Mouse (Mus musculus): ENCODE measurements at regions not wholly inside any gene's neighbourhood (a gene's known extent, or its start where the extent isn't known, plus 50 kb on each side); places are given as distances from the start of the nearest gene placed in this dataset.

DNA sequence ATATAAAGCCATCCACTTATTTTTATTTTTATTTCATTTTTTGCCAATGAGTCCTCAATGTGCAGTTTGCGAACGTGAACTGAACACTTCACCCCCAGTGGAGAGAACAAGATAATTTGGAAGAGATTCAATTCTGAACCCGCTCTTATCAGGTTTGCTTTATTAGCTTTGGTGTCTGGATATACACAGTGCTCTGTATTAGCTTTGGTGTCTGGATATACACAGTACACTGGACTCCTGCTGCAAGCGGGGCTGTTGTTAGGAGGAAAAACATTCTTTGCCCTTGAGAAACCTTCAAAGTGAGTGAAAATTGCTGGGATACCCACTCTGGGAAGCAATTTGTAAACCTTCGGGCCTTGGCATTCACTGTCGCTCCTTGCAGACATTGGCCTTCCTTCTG, 333.7 kb downstream of the Wdr20rt start:
- no peak for ATAC-seq (replicated peaks; ENCODE audit: low FRiP score)
- Histone ChIP-seq H3K27ac (ENCODE audit: low read depth, low read length) (no peak overlapping the region), H3K27me3 (ENCODE audit: control insufficient read depth, insufficient read depth, low read length) (no peaks in the 10 kb centered on the region), H3K36me3 (ENCODE audit: control insufficient read depth, insufficient read depth, low read length) (no peaks in the 10 kb centered on the region), H3K4me3 (ENCODE audit: low read depth, low read length) (no peak overlapping the region), H3K9ac (ENCODE audit: low read length) (no peak overlapping the region), H3K4me1 (replicated peaks; ENCODE audit: control insufficient read depth, insufficient read depth, low read length) (no peaks in the 10 kb centered on the region), H3K9me3 (ENCODE audit: control insufficient read depth, low read length) (no peaks in the 10 kb centered on the region), H3K4me2 (ENCODE audit: low read depth, low read length, severe bottlenecking) (no peak overlapping the region)
- DNase-seq (ENCODE audit: low spot score), result no peak
- WGBS, result 90% methylated on average over 6 of the region's 6 CpGs

DNA sequence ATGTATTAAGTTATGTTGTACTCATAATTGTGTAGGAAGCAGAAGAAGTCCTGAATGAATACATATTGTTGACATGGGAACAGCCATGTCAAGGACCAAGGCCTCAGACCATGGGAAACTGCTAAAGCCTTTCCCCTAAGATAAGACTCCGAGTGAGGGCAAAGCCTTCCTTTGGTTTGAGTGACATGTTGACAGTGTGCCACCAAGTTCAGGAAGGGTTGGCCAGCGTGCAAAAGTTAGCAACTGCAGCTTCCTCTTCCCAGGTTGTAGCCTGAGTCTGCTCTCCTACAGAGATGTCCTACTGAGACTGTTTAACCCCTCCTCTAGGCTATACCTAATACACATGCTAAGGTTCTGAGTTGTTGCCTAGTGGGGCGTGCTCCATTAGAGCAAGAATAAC, 334.5 kb downstream of the Wdr20rt start:
- DNase-seq (ENCODE audit: low spot score) (no peak), ATAC-seq (replicated peaks; ENCODE audit: low FRiP score) (no peak)
- Histone ChIP-seq H3K4me3 (ENCODE audit: low read depth, low read length) (no peak overlapping the region), H3K27ac (ENCODE audit: low read depth, low read length) (no peak overlapping the region), H3K36me3 (ENCODE audit: control insufficient read depth, insufficient read depth, low read length) (no peaks in the 10 kb centered on the region), H3K27me3 (ENCODE audit: control insufficient read depth, insufficient read depth, low read length) (no peaks in the 10 kb centered on the region), H3K9ac (ENCODE audit: low read length) (no peak overlapping the region), H3K4me1 (replicated peaks; ENCODE audit: control insufficient read depth, insufficient read depth, low read length) (no peaks in the 10 kb centered on the region), H3K9me3 (ENCODE audit: control insufficient read depth, low read length) (no peaks in the 10 kb centered on the region), H3K4me2 (ENCODE audit: low read depth, low read length, severe bottlenecking) (no peak overlapping the region)
- WGBS, result 78% methylated on average over 3 of the region's 3 CpGs

DNA sequence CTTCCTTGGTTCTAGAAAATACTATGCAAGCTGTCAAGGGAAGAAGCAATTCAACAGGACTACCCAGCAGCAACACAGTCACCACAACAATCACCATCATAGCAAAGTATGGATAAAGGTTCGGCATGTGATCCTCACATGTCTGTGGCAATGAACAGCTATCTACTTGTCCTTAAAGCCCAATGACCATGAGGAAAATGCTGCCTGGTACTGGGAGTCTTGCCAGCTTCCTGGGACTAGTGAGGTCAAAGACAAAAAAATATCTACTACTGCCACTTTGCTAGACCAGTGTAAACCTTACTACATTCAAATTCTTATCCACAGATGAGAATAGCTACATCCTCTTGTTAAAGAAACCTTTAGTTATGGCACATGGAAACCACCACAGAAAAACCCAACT, 346.3 kb downstream of the Wdr20rt start:
- no peak overlapping the region for H3K4me3 ChIP-seq (ENCODE audit: low read depth, low read length)
- ATAC-seq (replicated peaks; ENCODE audit: low FRiP score) (no peak), DNase-seq (ENCODE audit: low spot score) (no peak)
- no peaks in the 10 kb centered on the region for H3K9me3 ChIP-seq (ENCODE audit: control insufficient read depth, low read length)
- no peaks in the 10 kb centered on the region for H3K36me3 ChIP-seq (ENCODE audit: control insufficient read depth, insufficient read depth, low read length)
- no peaks in the 10 kb centered on the region for H3K4me1 ChIP-seq (replicated peaks; ENCODE audit: control insufficient read depth, insufficient read depth, low read length)
- H3K27ac ChIP-seq (ENCODE audit: low read depth, low read length), result no peak overlapping the region
- 91% methylated on average over 1 of the region's 1 CpGs for WGBS
- H3K9ac ChIP-seq (ENCODE audit: low read length), result no peak overlapping the region
- no peaks in the 10 kb centered on the region for H3K27me3 ChIP-seq (ENCODE audit: control insufficient read depth, insufficient read depth, low read length)
- H3K4me2 ChIP-seq (ENCODE audit: low read depth, low read length, severe bottlenecking), result no peak overlapping the region

DNA sequence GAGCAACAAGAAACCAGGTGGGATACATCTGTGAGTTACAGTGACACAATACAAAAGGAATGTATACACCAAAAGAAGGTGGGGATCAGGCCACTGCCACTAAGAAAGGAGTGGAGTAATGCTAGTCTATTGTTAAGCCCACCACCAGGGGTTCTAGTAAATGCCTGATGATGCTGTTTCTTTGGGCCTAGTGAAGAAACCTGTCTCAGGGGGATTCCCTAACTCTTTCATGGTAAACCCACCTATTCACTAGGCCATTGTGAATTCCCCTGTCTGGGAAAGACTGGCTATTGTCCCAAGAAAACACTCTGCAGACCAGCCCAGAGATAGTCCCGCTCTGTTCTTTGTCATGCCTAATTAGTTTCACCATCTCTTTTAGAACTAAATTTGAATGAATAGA, 368.2 kb downstream of the Wdr20rt start:
- Histone ChIP-seq H3K27ac (ENCODE audit: low read depth, low read length) (no peak overlapping the region), H3K4me1 (replicated peaks; ENCODE audit: control insufficient read depth, insufficient read depth, low read length) (no peaks in the 10 kb centered on the region), H3K9ac (ENCODE audit: low read length) (no peak overlapping the region), H3K36me3 (ENCODE audit: control insufficient read depth, insufficient read depth, low read length) (no peaks in the 10 kb centered on the region), H3K4me3 (ENCODE audit: low read depth, low read length) (no peak overlapping the region), H3K9me3 (ENCODE audit: control insufficient read depth, low read length) (no peaks in the 10 kb centered on the region), H3K4me2 (ENCODE audit: low read depth, low read length, severe bottlenecking) (no peak overlapping the region), H3K27me3 (ENCODE audit: control insufficient read depth, insufficient read depth, low read length) (no peaks in the 10 kb centered on the region)
- DNase-seq (ENCODE audit: low spot score), result no peak
- ATAC-seq (replicated peaks; ENCODE audit: low FRiP score), result no peak
- WGBS, result 46% methylated on average over 1 of the region's 1 CpGs

DNA sequence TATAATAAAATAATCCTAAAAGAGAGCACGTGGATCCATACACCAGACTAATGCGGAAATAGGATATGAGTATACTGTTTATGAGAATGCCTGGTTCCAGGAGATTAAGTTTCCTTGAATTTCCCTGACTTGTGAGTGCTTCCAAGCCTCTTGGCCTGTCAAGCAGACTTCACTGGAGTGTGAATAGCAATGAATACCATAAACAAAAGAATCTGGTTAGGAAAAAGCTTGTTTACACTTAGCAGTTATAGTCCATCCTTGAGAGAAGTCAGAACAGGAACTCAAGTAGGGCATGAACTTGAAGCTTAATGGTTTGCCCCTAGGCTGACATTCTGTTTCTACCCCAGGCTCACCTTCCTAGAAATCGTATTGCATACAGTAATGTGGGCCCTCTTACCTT, 368.8 kb downstream of the Wdr20rt start:
- Histone ChIP-seq H3K9me3 (ENCODE audit: control insufficient read depth, low read length) (no peaks in the 10 kb centered on the region), H3K27ac (ENCODE audit: low read depth, low read length) (no peak overlapping the region), H3K36me3 (ENCODE audit: control insufficient read depth, insufficient read depth, low read length) (no peaks in the 10 kb centered on the region), H3K9ac (ENCODE audit: low read length) (no peak overlapping the region), H3K4me1 (replicated peaks; ENCODE audit: control insufficient read depth, insufficient read depth, low read length) (no peaks in the 10 kb centered on the region), H3K4me3 (ENCODE audit: low read depth, low read length) (no peak overlapping the region), H3K27me3 (ENCODE audit: control insufficient read depth, insufficient read depth, low read length) (no peaks in the 10 kb centered on the region), H3K4me2 (ENCODE audit: low read depth, low read length, severe bottlenecking) (no peak overlapping the region)
- 87% methylated on average over 3 of the region's 3 CpGs for WGBS
- DNase-seq (ENCODE audit: low spot score), result no peak
- no peak for ATAC-seq (replicated peaks; ENCODE audit: low FRiP score)

DNA sequence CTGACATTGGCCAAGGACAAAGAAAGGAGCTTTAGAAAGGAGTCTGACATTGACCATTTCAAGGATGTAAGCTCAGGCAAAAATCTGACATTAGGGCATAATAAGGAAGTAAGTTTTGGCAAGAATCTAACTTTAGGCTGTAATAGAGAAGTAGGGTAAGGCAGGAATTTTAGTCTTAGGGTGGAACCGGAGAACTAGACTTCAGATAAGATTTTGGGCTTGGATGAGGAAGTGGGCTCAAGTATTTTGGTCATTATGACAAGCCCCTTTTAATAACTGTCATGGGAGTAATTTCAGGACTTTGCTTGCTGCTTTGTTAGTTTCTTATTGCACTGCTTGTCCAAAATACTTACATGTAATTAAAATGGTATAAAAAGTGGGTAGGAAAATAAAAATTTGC, 418.9 kb downstream of the Wdr20rt start:
- Histone ChIP-seq H3K27ac (ENCODE audit: low read depth, low read length) (no peak overlapping the region), H3K4me1 (replicated peaks; ENCODE audit: control insufficient read depth, insufficient read depth, low read length) (no peaks in the 10 kb centered on the region), H3K27me3 (ENCODE audit: control insufficient read depth, insufficient read depth, low read length) (no peaks in the 10 kb centered on the region), H3K9ac (ENCODE audit: low read length) (no peak overlapping the region), H3K36me3 (ENCODE audit: control insufficient read depth, insufficient read depth, low read length) (no peaks in the 10 kb centered on the region), H3K4me3 (ENCODE audit: low read depth, low read length) (no peak overlapping the region), H3K9me3 (ENCODE audit: control insufficient read depth, low read length) (no peaks in the 10 kb centered on the region; the same call in 1 of the 2 replicates), H3K4me2 (ENCODE audit: low read depth, low read length, severe bottlenecking) (no peak overlapping the region)
- DNase-seq (ENCODE audit: low spot score) (no peak), ATAC-seq (replicated peaks; ENCODE audit: low FRiP score) (no peak)
- WGBS, result 87% methylated on average over 1 of the region's 1 CpGs

DNA sequence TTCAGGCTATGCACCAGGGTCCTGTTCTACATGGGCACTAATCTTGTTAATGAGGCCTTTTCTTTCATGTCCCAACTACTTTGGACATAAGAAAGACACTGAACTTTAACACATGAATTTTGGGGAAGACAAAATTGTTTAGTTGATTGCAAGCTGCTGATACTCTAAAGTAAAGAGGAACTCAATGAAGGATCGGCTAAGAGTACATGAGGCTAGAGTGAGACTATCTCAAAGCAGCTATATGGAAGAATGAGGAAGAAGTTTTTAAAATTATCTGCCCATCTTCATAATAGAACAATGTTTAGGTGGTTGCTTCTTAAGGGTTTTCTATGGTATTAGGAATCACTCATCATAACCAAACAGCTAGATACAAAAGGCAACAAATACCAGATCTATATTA, 431.5 kb downstream of the Wdr20rt start:
- WGBS, result 90% methylated on average over 1 of the region's 1 CpGs
- Histone ChIP-seq H3K27me3 (ENCODE audit: control insufficient read depth, insufficient read depth, low read length) (no peaks in the 10 kb centered on the region), H3K27ac (ENCODE audit: low read depth, low read length) (no peak overlapping the region), H3K9me3 (ENCODE audit: control insufficient read depth, low read length) (no peaks in the 10 kb centered on the region), H3K4me2 (ENCODE audit: low read depth, low read length, severe bottlenecking) (no peak overlapping the region), H3K9ac (ENCODE audit: low read length) (no peak overlapping the region), H3K4me3 (ENCODE audit: low read depth, low read length) (no peak overlapping the region), H3K4me1 (replicated peaks; ENCODE audit: control insufficient read depth, insufficient read depth, low read length) (no peaks in the 10 kb centered on the region), H3K36me3 (ENCODE audit: control insufficient read depth, insufficient read depth, low read length) (no peaks in the 10 kb centered on the region)
- DNase-seq (ENCODE audit: low spot score) (no peak), ATAC-seq (replicated peaks; ENCODE audit: low FRiP score) (no peak)

DNA sequence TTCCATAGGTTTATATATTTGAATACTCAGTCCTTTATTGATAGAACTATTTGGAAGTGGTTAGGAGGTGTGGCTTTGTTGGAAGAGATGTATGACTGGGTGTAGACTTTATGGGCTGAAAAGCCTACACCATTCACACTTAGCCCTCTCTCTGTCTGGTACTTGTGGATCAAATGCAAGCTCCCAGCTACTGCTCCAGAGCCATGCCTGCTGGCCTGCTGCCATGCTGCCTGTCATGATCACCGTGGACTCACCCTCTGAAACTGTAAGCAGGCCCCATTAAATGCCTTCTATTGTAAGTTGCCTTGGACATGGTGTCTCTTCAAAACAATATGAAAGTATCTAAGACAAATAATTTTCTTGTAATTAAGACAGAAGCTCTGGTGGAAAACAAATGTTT, 446.4 kb downstream of the Wdr20rt start:
- 81% methylated on average over 1 of the region's 1 CpGs for WGBS
- Histone ChIP-seq H3K36me3 (ENCODE audit: control insufficient read depth, insufficient read depth, low read length) (no peaks in the 10 kb centered on the region), H3K4me2 (ENCODE audit: low read depth, low read length, severe bottlenecking) (no peak overlapping the region), H3K27ac (ENCODE audit: low read depth, low read length) (no peak overlapping the region), H3K9me3 (ENCODE audit: control insufficient read depth, low read length) (no peaks in the 10 kb centered on the region), H3K9ac (ENCODE audit: low read length) (no peak overlapping the region), H3K4me3 (ENCODE audit: low read depth, low read length) (no peak overlapping the region), H3K27me3 (ENCODE audit: control insufficient read depth, insufficient read depth, low read length) (no peaks in the 10 kb centered on the region), H3K4me1 (replicated peaks; ENCODE audit: control insufficient read depth, insufficient read depth, low read length) (no peaks in the 10 kb centered on the region)
- no peak for DNase-seq (ENCODE audit: low spot score)
- no peak for ATAC-seq (replicated peaks; ENCODE audit: low FRiP score)

DNA sequence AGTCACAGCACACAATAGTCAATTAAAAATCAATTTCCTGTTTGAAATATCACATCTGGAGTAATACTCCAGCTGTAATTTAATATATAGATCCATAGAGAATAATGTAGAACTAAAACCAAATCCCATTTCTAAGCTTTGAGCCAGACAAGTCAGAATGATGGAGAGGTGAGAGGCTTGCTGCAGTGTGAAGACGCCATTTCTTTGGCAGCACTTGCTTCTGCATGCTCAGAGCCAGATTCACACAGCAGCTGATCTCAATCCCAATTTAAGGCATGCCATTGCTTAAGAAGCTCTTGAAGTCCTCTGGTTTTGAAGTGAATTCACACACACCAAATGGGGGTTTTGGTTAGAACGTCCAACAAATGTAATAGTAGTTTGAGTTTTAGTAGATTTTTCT, 447.9 kb downstream of the Wdr20rt start:
- H3K36me3 ChIP-seq (ENCODE audit: control insufficient read depth, insufficient read depth, low read length), result no peaks in the 10 kb centered on the region
- WGBS, result 91% methylated on average over 2 of the region's 2 CpGs
- no peaks in the 10 kb centered on the region for H3K9me3 ChIP-seq (ENCODE audit: control insufficient read depth, low read length)
- no peak overlapping the region for H3K27ac ChIP-seq (ENCODE audit: low read depth, low read length)
- DNase-seq (ENCODE audit: low spot score), result no peak
- no peak overlapping the region for H3K9ac ChIP-seq (ENCODE audit: low read length)
- no peak overlapping the region for H3K4me2 ChIP-seq (ENCODE audit: low read depth, low read length, severe bottlenecking)
- H3K4me3 ChIP-seq (ENCODE audit: low read depth, low read length), result no peak overlapping the region
- ATAC-seq (replicated peaks; ENCODE audit: low FRiP score), result no peak
- no peaks in the 10 kb centered on the region for H3K4me1 ChIP-seq (replicated peaks; ENCODE audit: control insufficient read depth, insufficient read depth, low read length)
- H3K27me3 ChIP-seq (ENCODE audit: control insufficient read depth, insufficient read depth, low read length), result no peaks in the 10 kb centered on the region
